24 mouse cellular contexts compared by ENCODE assay signal in the genomic region with DNA sequence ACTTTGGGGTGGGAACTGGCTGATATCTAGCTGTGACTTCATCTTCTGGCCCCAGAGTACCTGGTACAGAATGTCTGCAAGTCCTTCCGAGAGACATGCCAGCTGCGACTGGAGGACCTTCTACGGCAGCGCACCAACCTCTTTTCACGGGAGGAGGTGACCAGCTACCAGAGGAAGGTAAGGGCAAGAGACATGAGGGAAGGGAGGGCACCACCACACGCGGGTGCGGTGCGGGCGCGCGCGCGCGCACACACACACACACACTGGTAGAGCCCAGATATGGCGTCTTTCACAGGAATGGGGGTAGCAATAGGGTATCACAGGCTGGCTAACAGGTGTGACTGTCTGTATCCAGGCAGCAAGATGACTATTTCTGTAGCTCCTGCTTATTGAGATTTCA. TPM values are rescaled to one million over a fixed set of nuclear protein-coding genes. Genes with fewer than 3 reads are reported as not detected.
"Had no signal": no experiment of that assay in that cellular context is flagged by ENCODE, and none has a peak within 500 bp of the region (broad histone marks: within the 10 kb centered on the region; RNA-seq: fewer than 3 reads in every experiment).

No protein-coding gene starts in this region.

- H3K4me1 ChIP-seq: liver, embryonic 12.5 days; midbrain, embryonic 10.5 days; midbrain, embryonic 12.5 days had no signal

- H3K4me3 ChIP-seq: liver, embryonic 12.5 days; midbrain, embryonic 10.5 days; midbrain, embryonic 12.5 days; myocyte; neural tube, embryonic 13.5 days; neural tube, embryonic 15.5 days had no signal

- ATAC-seq: liver, embryonic 12.5 days; midbrain, embryonic 16.5 days had no signal

- H3K27ac ChIP-seq: liver, embryonic 12.5 days; liver, embryonic 14.5 days; midbrain, embryonic 10.5 days; midbrain, embryonic 12.5 days; neural tube, embryonic 13.5 days; neural tube, embryonic 15.5 days had no signal

- H3K9ac ChIP-seq: liver, embryonic 12.5 days; liver, embryonic 14.5 days; lung, embryonic 14.5 days; midbrain, embryonic 12.5 days; neural tube, embryonic 13.5 days; neural tube, embryonic 15.5 days had no signal

- H3K27me3 ChIP-seq: neural tube, embryonic 13.5 days; neural tube, embryonic 15.5 days had no signal

- H3K9me3 ChIP-seq: liver, embryonic 12.5 days; midbrain, embryonic 10.5 days; midbrain, embryonic 12.5 days; neural tube, embryonic 13.5 days; neural tube, embryonic 15.5 days had no signal

- H3K4me2 ChIP-seq: liver, embryonic 12.5 days; lung, embryonic 14.5 days; midbrain, embryonic 12.5 days; neural tube, embryonic 13.5 days; neural tube, embryonic 15.5 days had no signal

- DNase-seq: lung, adult 18-20 months; lung, embryonic 14.5 days; lung, postnatal 10 days; lung, postnatal 4 days; midbrain, embryonic 14.5 days; retina, postnatal 1 day; right cerebral cortex, adult 18-20 months; right cerebral cortex, postnatal 25 days; right cerebral cortex, postnatal 4 days; spleen, adult 18-20 months had no signal

- H3K36me3 ChIP-seq: liver, embryonic 12.5 days; midbrain, embryonic 10.5 days; midbrain, embryonic 12.5 days; neural tube, embryonic 13.5 days; neural tube, embryonic 15.5 days had no signal

RNA-seq across cellular contexts. Expression of gene Lingo4, which starts 8.9 kb away (rescaled TPM):
- total RNA-seq: megakaryocyte, adult 5-6 weeks had no signal
- polyA plus RNA-seq: myocyte had no signal

RNA-seq across cellular contexts. Expression of gene Rorc, which starts 16.8 kb away (rescaled TPM):
- total RNA-seq: megakaryocyte-erythroid progenitor cell, adult 5-6 weeks had no signal
- polyA plus RNA-seq: neural tube, embryonic 11.5 days had no signal

RNA-seq across cellular contexts. Expression of gene Tdrkh, which starts 23.7 kb away (rescaled TPM):
- polyA plus RNA-seq: small intestine, adult 2 months had no signal

RNA-seq across cellular contexts. Expression of gene C2cd4d, which starts 27.2 kb away (rescaled TPM):
- total RNA-seq: megakaryocyte, adult 5-6 weeks; megakaryocyte-erythroid progenitor cell, adult 5-6 weeks had no signal
- polyA plus RNA-seq: liver, embryonic 16.5 days; myocyte had no signal

RNA-seq across cellular contexts. Expression of gene Them5, which starts 47.5 kb away (rescaled TPM):
- total RNA-seq: megakaryocyte, adult 5-6 weeks; megakaryocyte-erythroid progenitor cell, adult 5-6 weeks had no signal
- polyA plus RNA-seq: liver, embryonic 12.5 days; liver, embryonic 14.5 days; liver, embryonic 16.5 days; midbrain, embryonic 10.5 days; midbrain, embryonic 12.5 days; midbrain, embryonic 14.5 days; midbrain, embryonic 16.5 days; myocyte; neural tube, embryonic 13.5 days; small intestine, adult 2 months; urinary bladder, adult 2 months had no signal
